Mouse (Mus musculus) adrenal gland, adult (tissue): Measurements from ENCODE around the gene Cd274.

Experiments
- DNase-seq, 2 experiments: peaks; one replicate each; pipeline ENCODE4 v3.0.0; 2022 to 2023; ENCODE audit warnings: low spot score in 1 of 2; ENCODE audit not compliant: inconsistent age in 2 of 2

The Cd274 gene

DNA sequence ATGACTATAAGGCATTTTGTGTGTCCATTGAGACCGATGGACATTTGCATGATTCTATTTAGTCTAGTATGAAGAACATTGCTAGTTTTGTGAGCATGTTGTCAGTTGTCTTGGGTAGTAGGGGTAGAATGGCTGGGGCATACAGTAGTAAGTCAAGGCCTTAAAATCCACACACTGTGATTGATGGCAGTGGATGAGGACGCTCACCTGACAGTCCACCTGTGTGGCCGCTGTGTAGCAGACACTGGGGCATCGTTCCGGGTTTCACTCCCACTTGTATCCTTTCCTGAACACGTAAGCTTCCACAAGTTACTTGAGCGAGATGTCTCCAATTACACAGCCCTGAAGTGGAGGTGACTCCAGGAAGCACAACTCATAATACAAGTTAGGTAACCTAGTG, 3.7 kb upstream of the Cd274 start:
- no peak for DNase-seq

DNA sequence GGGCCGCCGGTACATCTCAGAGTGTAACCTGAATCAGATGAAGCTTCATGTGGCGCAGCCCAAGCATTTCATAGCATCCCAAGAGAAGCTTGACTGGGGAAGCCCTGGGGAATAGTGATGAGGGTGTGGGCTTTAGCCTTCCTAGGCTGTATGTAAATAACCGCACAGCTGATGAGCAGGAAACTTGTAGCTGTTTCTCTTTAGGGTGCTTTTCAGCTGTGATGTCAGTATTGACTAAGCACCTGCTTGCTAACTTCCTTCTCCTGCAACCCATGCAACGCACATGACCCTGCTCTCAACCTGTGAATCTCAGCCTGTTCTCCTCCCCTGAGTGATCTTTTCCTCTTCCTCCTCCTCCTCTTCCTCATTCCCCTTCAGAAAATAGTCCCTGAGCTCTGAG, 3.2 kb upstream of the Cd274 start:
- no peak for DNase-seq

DNA sequence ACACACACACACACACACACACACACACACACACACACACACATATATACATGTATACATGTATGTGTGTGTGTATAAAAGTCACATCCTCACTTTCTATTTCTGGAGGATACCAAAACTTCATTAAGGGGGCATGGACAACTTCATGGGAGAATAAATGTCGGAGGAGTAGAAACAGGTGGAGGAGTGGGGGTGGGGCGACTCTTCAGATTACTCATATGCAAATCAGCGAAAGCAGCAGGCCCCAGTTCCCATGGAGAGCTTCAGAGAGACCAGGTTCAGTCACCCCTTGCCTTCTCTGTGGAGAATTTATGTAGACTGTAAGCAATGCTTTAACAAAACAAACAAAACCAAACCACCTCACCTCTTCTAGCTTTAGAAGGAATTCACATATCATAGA, 2.1 kb upstream of the Cd274 start:
- no peak for DNase-seq

DNA sequence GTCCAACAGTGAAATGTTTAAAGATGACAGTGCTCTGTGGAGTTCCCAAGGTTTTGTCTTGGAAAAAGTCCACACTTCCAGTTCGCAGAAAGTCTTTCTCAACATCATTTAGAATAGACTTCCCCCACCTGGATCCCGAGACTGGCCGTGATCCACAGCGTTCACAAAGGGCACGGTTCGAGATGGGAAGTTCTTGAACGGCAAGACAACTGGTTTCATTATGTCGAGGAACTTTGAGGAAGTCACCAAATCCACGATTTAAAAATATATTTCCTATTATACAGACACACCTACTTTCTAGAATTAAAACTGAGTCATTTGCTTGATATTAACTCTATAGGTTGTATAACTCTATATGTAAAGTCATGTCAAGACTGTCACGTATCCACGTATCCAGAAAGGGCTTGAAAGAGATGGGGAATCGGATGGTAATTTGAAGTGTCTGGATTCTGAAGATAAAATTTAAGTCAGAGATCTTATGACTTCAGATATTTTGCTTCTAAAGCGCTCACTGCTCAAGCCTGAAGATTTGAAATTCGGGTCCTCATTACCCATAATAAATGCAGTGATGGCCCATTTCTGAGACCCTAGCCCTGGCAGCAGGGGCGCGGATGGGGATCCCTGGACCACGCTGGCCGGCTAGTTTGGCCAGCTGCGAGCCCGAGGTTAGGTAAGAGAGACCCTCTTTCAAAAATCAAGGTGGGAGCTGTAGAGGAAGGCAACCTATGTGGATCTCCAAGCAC, 858 bp upstream of the Cd274 start:
- DNase-seq, result peak; percentile 25 to 68

DNA sequence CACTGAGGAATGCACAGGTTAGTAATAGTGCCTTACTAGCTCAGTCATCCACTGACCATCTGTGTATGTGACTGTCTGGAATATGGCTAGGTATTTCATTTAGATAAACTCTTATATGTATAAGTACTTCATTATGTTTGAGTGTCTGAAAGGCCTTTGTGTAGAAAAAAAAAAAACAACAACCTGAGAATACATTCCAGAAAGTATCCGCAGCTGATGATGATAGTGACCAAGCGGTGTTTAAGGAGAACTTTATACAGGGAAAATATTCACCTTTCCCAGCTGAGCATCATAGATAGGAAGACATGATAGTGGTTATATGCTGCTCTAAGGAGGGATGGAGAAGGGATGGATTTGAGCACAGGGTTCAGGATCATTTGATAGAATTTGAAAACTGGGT, 786 bp downstream of the Cd274 start:
- DNase-seq, result no peak

DNA sequence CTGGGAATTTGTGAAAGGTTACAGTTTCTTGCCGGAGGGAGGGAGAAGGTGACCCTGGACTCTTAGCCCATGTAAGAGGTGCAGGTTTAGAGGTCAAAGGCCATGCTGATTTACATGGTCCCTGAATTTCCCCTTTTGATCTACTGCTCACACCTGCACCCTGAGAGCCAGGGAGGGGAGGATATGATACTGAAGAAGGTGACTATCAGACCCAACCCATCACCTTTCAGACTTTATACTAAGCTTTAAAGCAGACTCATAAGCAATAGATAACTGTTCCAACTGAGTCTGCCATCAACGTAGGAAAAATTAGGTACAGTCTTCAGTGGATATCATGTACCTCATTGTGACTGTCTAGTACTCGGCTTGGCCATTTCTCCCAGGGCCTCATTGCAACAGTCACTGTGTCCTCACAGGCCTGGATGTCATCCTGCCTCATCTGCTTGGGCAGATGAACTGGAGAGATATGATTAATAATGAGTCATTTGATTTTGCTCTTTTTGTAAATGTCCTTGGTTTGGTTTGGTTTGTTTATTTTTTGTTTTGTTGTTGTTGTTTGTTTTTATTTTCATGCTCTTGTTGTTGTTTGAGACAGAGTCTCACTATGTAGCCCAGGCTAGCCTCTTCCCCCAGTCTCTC, 1.5 kb downstream of the Cd274 start:
- peak; percentile 30 to 80 for DNase-seq

DNA sequence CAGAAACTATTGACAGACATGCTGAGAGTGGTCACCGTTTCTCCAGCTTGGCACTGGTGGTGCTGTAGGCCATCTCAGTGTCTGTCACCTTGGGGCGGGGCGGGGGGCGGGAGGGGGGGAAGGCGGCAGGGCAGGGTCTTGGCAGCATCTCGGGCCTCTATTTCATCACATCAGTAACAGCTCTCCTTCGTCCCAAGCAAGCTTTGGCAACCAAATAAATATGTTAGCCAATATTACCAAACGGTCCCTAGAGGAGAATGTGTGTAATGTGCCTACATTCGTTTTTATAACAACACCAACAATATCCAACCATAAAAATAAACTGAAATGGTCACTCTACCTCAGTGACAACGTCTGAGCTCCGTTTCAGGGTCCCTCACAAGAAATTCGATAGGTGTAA, 2.9 kb downstream of the Cd274 start:
- peak in 1 of 2 experiments; percentile 42 for DNase-seq

DNA sequence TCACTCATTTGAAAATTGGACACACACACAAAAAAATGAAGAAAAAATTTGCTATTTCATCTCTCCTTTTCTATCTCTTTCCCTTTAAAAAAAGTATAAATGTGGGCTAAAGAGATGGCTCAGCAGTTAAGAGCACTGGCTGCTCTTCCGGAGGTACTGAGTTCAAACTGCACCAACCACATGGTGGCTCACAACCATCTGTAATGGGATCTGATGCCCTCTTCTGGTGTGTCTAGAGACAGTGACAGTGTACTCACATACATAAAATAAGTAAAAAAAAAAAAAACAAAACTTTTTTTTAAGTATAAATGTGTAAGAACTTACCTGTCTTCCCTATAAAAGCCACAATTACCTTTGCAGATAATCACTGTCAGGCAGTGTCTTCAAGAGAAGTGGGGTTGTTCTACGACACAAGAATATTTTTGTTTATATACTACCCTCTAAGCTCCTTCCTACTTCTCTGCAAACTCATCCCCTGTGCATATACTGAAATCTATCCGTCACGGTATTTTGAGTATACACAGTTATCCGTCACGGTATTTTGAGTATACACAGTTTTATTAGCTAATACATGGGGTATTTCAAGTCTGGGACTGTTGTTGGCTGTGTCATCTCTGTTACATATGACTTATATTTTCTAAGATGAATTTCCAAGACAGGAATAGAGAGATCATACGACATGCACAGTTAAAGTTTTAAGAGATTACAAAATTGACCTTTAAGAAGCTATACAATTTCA, 3.5 kb downstream of the Cd274 start:
- DNase-seq, result no peak

DNA sequence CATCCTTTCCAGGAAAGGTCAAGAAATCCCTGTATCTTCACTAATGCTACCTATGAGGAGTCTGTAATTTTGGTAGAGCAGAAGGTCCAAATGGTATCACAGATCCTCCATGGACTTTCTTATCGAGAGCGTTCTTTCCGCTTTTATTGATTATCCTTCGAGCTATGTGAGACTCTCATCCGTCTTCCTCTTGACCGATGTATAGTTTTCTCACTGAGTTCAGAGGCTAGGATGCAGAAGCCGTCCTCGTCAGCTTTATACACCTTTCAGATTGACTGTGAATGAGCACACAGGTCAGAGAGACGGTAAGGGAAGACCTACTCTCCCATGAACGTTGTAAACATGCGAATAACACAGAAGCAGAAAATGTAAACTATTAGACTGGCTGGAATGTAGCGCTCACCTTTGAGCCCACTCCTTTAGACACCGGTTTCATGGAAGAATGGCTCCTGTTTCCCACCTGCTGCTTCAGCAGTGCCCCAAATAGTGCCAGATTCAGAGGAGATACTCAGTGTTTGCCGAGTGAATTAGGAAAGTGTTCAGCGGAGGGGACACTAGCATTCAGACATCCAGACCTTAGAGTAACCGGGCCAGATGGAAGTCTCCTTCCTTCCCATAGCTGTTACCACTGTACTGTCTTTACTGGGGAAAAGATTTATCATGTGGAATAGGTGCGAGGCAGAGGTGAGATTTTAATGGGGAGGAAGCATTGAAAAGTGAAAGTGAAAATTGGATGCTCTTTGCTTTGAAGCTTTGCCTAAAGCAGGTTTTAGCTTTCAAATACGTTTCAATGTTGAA, 4.2 kb downstream of the Cd274 start:
- DNase-seq, result peak in 1 of 2 experiments; percentile 71

DNA sequence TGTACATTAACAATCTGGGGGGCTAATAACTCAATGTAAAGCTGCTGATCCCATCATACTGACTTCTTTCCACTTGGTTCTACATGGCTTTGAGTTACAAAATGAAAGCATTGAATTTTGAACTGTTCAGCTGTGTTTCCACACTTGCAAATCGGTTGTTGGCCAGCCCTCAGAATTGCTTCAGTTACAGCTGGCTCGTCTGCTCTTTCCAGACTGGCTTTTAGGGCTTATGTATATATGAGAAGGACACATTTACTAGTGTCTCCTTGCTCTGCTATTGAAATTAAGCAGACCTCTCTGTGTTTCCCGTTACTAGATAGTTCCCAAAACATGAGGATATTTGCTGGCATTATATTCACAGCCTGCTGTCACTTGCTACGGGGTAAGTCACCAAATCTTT, 4.9 kb downstream of the Cd274 start:
- peak in 1 of 2 experiments; percentile 71 for DNase-seq

DNA sequence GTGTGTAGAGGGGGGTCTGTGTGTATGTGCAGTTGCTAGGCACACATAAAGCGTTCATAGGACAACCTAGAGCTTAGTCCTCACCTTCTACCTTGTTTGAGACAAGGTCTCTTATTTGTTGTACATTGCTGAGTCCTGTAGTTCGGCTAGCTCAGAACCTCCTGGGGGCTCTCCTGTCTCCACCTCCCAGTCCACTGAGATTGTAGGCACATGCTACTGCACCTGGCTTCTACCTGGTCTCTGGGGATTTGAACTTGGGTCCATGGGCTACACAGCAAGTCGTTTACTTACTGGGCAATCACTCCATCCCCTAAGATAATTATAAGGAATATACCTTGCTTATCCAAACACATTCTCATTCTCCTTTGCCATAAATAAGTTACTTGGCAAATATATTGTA, 5.4 kb downstream of the Cd274 start:
- DNase-seq, result no peak

DNA sequence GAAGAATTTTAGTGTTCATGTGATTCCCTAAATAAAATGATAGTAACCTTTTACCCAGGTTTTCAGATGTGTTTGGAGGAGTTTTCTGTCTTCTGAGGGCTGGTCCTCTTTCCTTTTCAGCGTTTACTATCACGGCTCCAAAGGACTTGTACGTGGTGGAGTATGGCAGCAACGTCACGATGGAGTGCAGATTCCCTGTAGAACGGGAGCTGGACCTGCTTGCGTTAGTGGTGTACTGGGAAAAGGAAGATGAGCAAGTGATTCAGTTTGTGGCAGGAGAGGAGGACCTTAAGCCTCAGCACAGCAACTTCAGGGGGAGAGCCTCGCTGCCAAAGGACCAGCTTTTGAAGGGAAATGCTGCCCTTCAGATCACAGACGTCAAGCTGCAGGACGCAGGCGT, 6.2 kb downstream of the Cd274 start:
- no peak for DNase-seq

DNA sequence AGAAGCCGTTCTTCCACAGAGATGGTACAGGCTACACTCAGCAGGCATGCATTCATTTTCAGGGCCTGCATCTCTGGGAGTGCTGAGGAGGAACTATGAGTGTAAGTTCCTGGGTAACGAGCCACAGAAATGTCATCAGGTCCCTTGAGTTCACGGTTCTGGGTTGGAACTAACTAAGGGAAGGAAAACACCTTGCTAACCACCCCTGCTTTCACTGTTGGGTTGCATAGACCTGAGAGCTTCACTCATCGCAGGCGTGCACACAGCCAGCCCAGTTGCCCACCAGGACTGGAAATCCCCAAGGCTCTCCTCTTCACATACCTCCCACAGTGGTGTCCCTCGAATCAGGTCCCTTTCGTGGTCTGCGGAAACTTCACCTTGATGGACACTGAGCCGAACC, 7.7 kb downstream of the Cd274 start:
- no peak for DNase-seq

DNA sequence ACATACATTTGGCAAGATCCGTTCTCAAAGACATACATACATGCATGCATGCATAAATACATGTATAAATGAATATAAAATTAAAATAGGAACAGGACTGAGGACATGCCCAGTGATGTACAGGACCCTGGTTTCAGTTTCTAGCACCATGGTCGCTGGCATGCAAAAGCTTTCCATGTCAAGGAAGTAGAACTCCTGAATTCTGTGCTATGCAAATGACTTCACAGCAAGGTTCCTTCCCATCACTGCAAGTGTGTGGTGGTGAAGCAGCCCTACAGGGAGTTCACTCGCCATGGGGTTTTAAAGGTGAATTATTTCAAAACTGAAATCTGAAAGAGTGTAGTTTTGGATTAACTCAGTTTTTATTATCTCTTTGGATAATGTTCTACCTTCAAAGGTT, 9.1 kb downstream of the Cd274 start:
- DNase-seq, result no peak

DNA sequence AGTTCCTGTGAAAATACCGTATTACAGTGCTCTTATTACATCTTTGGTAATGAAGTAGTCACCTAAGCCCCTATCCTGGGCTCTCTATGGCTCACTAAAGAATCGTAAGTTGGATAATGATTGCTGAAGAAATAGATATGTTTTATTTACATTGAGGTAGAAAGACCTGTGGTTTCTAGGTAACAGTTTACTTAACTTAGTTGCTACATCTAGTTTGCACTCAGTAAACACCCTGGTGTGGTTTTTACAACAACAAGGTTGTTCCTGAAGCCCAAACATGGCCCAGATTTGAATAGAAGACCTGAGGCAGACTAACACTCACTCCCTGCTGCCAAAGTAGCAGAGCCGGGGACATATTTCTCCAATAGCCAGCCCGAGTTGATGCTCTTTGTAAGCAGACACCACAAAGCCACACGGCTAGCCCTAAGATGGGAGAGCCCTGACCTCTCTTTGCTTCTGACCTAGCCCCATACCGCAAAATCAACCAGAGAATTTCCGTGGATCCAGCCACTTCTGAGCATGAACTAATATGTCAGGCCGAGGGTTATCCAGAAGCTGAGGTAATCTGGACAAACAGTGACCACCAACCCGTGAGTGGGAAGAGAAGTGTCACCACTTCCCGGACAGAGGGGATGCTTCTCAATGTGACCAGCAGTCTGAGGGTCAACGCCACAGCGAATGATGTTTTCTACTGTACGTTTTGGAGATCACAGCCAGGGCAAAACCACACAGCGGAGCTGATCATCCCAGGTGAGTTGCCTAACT, 12.8 kb downstream of the Cd274 start:
- DNase-seq, result no peak

DNA sequence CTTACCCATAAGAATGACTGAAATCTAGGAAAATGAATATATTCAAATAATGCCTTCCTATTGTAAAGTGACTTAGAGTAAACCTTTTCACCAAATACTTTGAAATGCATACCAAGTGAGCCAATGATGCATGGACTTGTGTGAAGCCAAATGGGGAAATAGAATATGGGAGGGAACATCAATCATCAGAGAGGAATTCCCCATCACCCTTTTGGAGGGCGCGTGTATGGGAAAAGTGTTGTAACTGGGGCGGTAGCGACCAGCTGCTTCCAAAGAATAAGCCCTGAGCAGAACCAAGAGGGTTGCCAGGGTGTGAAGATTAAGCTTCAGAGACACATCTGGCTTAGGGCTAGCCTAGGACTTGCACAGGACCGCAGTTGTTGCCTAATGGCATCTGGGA, 16.1 kb downstream of the Cd274 start:
- no peak for DNase-seq

DNA sequence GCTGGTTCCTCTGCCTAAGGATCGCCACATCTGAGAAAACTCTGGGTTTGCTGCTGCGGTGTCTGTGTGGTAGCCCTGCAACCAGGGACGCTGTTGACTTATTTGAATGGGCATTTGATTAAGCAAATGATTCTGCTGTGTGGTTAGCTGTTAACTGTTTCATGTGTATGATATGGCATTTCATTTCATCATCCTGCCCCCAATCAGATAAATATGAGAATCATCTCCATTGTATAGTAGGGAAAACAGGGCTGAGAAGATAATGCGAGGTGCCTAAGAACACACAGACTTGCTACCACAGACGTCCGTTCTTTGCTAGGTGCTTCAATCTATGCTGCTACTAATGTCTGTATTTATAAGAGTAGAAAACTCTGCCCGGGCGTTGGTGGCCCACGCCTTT, 17.2 kb downstream of the Cd274 start:
- no peak for DNase-seq

DNA sequence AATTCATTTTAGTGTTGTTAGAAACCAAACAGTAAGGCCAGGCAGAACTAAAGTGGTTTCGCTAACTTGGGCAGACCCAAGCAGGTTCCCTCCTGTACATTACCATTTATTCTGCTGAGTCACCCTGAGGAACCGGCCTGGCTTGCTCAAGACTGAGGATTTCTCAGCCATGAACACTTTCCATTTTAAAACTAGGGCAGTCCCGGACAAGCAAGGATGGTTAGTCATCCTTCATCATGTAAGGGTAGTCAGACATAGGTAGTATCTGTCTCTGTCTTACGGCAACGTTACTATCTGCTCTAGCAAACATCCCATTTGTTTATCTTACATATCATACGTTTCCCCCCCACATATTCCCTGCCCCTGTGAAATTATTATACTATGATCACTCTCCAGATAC, 17.7 kb downstream of the Cd274 start:
- DNase-seq, result peak in 1 of 2 experiments; percentile 49

DNA sequence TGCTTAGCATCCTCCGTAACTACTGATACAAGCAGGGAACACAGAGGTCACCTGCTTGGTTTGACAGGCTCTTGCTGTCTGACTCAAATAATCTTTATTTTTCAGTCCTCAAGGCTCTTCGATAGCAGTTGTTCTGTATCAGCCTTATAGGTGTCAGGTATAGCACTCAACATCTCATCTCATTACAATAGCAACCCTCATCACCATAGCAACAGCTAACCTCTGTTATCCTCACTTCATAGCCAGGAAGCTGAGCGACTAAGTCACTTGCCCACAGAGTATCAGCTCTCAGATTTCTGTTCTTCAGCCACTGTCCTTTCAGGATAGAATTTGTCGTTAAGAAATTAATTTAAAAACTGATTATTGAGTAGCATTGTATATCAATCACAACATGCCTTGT, 18.6 kb downstream of the Cd274 start:
- no peak for DNase-seq

DNA sequence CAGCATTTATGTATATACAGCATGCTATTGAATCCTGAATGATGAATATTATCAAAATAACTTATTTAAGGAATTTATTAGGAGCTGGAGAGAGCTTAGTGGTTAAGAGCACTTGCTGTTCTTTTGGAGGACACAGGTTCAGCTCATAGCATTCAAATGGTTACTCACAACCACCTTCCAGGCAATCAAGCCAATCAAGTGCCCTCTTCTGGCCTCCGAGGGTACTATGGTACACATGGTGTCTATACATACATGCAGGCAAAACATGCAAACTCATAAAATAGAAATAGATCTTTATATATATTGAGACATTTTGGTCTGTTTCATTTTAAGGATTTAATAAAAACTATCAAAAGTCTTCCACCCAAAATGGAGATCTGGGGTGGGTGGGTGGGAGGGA, 21.6 kb downstream of the Cd274 start:
- DNase-seq, result no peak

DNA sequence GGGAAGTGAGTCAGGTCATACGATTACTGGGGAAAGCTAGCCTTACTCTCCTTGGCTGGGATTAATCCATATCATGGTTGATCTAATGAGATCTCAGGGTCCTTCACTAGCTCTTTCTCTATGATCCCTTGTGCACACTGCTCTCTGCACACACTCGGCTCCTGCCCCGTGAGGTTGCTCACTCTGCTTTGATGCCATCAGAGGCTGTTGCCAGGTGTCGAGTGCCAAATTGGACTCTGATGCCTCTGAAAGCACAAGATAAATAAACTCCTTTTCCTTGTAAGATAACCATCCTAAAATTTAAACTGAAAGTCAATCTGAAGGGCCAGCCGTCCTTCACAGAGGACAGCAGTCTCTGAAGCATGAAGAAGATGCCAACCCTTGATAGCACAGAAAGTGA, 23.2 kb downstream of the Cd274 start:
- peak in 1 of 2 experiments; percentile 45 for DNase-seq
